Mouse (Mus musculus) G1E (cell line): Measurements from ENCODE around the gene Faf1. TPM values are rescaled to one million over a fixed set of nuclear protein-coding genes. Genes with fewer than 3 reads are reported as not detected.

Experiments
- ATAC-seq: 2 replicates; pipeline ENCODE4 v1.8.0; 2016; ENCODE audit warnings: mild to moderate bottlenecking; ENCODE audit not compliant: insufficient number of reproducible peaks, poor library complexity, low FRiP score, severe bottlenecking; ENCODE audit errors: extremely low read depth
- DNase-seq: peaks from one replicate; pipeline ENCODE4 v3.0.0; 2012; ENCODE audit warnings: low spot score
- H3K27me3 ChIP-seq: 2 replicates; pipeline ENCODE4 v1.6.1; 2012; ENCODE audit warnings: mild to moderate bottlenecking, low read length, inconsistent platforms; ENCODE audit not compliant: insufficient read depth
- H3K36me3 ChIP-seq: replicated peaks from 2 replicates; pipeline ENCODE3; 2012; ENCODE audit warnings: mild to moderate bottlenecking, inconsistent platforms
- H3K4me1 ChIP-seq: 2 replicates; pipeline ENCODE4 v1.6.1; 2012; ENCODE audit warnings: low read depth, low read length, inconsistent platforms, mixed read lengths; ENCODE audit not compliant: insufficient read depth
- H3K4me3 ChIP-seq: 2 replicates; pipeline ENCODE4 v1.5.1; 2012; ENCODE audit warnings: low read depth, mild to moderate bottlenecking, inconsistent platforms, low read length, moderate library complexity, mixed read lengths
- H3K9me3 ChIP-seq: replicated peaks from 2 replicates; pipeline ENCODE4 v1.6.1; 2012; ENCODE audit warnings: inconsistent platforms
- CTCF ChIP-seq: IDR thresholded peaks from 2 replicates; pipeline ENCODE4 v1.5.1; 2012; ENCODE audit warnings: low read depth, low read length, inconsistent platforms, mixed read lengths
- GATA1 ChIP-seq: IDR thresholded peaks from 2 replicates; pipeline ENCODE4 v1.6.1; 2012; ENCODE audit warnings: borderline replicate concordance, low read length, inconsistent platforms, mixed read lengths
- GATA2 ChIP-seq: IDR thresholded peaks from 2 replicates; pipeline ENCODE4 v1.6.1; 2012; ENCODE audit warnings: low read depth, low read length, inconsistent platforms, borderline replicate concordance
- POLR2AphosphoS5 ChIP-seq: IDR thresholded peaks from 2 replicates; pipeline ENCODE4 v1.6.1; 2012; ENCODE audit warnings: low read depth, low read length, inconsistent platforms; ENCODE audit not compliant: insufficient replicate concordance
- TAL1 ChIP-seq: conservative IDR thresholded peaks from 2 replicates; pipeline ENCODE4 v1.6.1; 2012; ENCODE audit warnings: low read depth, low read length, inconsistent platforms, mixed read lengths
- polyA plus RNA-seq: library from polyadenylated mRNA; stranded (reverse); fragments of >175 nt; gene quantifications from 2 replicates; pipeline ENCODE4 v1.2.3, GENCODE M21; 2012
- total RNA-seq, 2 experiments: library from RNA; stranded (forward) in 1 of 2; stranded (reverse) in 1 of 2; fragments of 200-1000 nt in 1 of 2; fragments of >200 nt in 1 of 2; fragmentation: Nextera tagmentation in 1 of 2; gene quantifications; 2 replicates each; pipeline ENCODE4 v1.2.3; 2014 to 2017

The Faf1 gene
- total and polyA plus RNA-seq, 3 experiments = 7.1 to 71.9 (median 65.0) TPM

DNA sequence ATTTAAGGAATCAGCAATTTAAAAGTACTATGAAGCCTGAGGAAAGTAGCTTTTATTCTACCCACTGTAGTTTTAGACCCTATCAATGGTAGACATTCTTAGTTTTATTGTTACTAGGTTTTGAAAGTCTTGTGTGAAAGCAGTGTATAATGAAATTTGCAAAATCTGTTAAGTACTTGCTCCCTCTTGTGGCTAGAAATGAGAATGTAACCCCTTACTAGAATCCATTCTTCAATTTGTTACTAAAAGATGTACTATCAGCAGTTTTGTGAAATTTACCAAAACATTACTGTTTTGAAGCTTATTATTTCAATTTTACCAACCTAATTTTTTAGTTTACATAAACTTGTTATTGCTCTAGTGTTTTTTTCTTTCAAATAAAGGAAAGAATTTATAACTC is 27.2 kb downstream of the Faf1 start:
- Histone ChIP-seq H3K4me1 (peaks cover 15% of the 10 kb centered on the region), H3K4me3 (no peak overlapping the region), H3K36me3 (peaks cover 9% of the 10 kb centered on the region), H3K27me3 (no peaks in the 10 kb centered on the region), H3K9me3 (no peaks in the 10 kb centered on the region)
- no peak for DNase-seq
- TF ChIP-seq CTCF (0 out of 2 replicates have a peak, but pooled peaks have one; percentile 22), GATA1 (no peak)
- no peak for ATAC-seq

DNA sequence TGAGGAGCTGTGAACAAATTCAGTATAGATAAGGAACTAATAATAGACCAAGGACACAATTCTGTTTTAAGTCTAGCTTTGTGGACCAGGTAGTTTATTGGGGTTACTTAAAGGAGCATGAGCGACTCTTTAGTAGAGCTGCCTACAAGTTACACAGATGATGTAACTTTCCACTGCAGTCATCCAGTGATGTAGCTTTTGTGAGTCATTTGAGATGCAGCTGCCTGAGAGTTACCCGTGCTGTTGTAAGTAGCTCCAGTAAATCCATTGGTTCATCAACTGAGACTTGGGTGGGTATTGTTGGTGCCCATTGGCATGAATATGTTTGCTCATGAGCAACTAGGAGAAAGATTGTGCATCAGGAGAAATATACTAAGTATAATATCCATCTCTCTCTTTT is 29.0 kb downstream of the Faf1 start:
- Histone ChIP-seq H3K27me3 (no peaks in the 10 kb centered on the region), H3K4me3 (no peak overlapping the region), H3K9me3 (no peaks in the 10 kb centered on the region), H3K4me1 (peaks cover 21% of the 10 kb centered on the region), H3K36me3 (peaks cover 11% of the 10 kb centered on the region)
- DNase-seq (no peak), ATAC-seq (no peak)
- no peak for TF ChIP-seq TAL1

DNA sequence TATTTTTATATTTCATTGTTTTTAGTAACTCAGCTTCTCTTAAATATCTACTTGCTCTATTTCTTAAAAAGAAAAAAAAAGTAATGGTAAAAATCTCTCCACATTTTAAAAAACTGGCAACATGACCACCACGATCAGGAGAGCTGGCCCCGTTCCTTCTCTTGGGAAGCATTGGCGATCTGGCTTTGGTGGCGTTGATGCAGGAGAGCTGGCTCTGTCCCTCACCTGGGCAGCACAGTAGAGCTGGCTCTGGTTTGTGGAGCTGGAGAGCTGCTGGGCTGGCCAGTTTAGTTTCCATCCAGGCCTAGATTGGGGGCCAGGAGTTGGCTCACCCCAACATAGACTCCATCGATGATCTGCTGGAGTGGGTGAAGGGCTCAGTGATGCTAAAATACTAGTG is 42.9 kb downstream of the Faf1 start:
- Histone ChIP-seq H3K9me3 (no peaks in the 10 kb centered on the region), H3K36me3 (peaks cover 29% of the 10 kb centered on the region), H3K27me3 (no peaks in the 10 kb centered on the region), H3K4me1 (no peaks in the 10 kb centered on the region), H3K4me3 (no peak overlapping the region)
- ATAC-seq (no peak), DNase-seq (no peak)
- no peak for TF ChIP-seq TAL1
- no peak for TF ChIP-seq GATA1
- TF ChIP-seq CTCF = no peak
- no peak for TF ChIP-seq POLR2AphosphoS5
- no peak for TF ChIP-seq GATA2

DNA sequence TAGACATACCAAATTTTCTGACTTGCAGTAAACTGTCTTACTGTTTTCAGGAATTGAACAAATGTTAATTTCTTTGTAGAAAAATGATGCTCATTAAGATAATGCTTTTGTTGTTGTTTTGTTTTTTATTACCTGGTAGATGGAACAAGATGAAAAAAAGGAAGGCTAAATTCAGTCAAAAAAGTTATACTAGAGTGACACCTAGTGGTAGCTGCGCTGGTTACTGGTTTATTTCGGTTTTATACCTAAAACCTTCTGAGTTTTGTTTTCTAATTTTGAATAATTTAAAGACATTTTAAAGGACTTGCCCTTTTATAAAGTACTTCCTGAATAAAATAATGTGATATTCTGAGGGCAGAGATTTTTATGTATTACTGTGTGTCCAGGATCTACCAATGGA is 52.9 kb downstream of the Faf1 start:
- no peak for TF ChIP-seq CTCF
- TF ChIP-seq GATA1 = no peak
- no peak for TF ChIP-seq POLR2AphosphoS5
- TF ChIP-seq TAL1 = no peak
- no peak for ATAC-seq
- H3K36me3 ChIP-seq = peaks cover 20% of the 10 kb centered on the region
- H3K27me3 ChIP-seq = no peaks in the 10 kb centered on the region
- H3K4me1 ChIP-seq = 0 out of 2 replicates have a peak, but pooled peaks cover 3% of the 10 kb centered on the region
- no peak overlapping the region for H3K4me3 ChIP-seq
- no peaks in the 10 kb centered on the region for H3K9me3 ChIP-seq
- DNase-seq = no peak

DNA sequence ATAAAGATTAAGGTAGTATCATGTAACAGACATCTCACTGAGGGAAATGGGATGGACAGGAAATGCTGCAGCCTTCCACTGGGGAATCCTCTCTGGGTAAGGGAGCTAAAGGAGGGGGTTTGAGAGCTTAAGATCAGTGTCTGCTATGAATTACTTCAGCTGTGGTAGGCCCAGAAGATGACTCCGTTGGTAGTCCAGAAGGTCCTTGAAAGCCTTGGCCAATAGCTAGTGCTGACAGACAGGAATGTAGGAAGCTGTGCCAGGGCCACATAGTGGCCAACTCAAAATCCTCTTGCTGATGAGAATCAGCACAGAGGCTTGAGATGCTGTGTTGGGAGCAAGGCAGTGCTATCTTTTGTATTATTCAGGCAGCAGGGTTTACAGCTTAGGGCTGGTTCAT is 59.4 kb downstream of the Faf1 start:
- Histone ChIP-seq H3K27me3 (no peaks in the 10 kb centered on the region), H3K4me3 (no peak overlapping the region), H3K36me3 (peaks cover 20% of the 10 kb centered on the region), H3K9me3 (no peaks in the 10 kb centered on the region), H3K4me1 (no peaks in the 10 kb centered on the region)
- ATAC-seq (no peak), DNase-seq (no peak)
- TF ChIP-seq GATA2 = no peak
- TF ChIP-seq POLR2AphosphoS5 = no peak
- TF ChIP-seq TAL1 = no peak
- no peak for TF ChIP-seq CTCF
- no peak for TF ChIP-seq GATA1

DNA sequence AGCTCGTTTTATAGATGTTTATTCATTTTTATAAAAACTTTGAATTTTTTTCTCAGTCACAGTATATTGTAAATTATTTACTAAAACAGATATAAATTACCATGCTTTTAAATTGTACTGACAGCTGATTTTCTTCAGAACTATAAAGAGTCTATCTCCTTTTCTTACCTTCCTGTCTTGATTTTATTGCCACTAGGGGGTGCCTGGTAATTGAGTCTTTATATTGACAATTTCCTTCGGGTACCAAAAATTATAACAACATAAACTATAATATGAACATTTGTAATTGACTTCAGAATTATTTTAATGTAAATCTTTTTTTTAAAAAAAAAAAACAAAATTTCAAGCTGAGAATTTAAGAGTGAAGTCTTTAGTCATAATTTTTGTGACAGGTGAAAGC is 67.6 kb downstream of the Faf1 start:
- DNase-seq (no peak), ATAC-seq (no peak)
- no peak overlapping the region for H3K4me3 ChIP-seq
- peaks cover 15% of the 10 kb centered on the region for H3K36me3 ChIP-seq
- H3K4me1 ChIP-seq = no peaks in the 10 kb centered on the region
- TF ChIP-seq CTCF (no peak), TAL1 (no peak), POLR2AphosphoS5 (no peak), GATA1 (no peak), GATA2 (no peak)
- H3K27me3 ChIP-seq = no peaks in the 10 kb centered on the region
- no peaks in the 10 kb centered on the region for H3K9me3 ChIP-seq

DNA sequence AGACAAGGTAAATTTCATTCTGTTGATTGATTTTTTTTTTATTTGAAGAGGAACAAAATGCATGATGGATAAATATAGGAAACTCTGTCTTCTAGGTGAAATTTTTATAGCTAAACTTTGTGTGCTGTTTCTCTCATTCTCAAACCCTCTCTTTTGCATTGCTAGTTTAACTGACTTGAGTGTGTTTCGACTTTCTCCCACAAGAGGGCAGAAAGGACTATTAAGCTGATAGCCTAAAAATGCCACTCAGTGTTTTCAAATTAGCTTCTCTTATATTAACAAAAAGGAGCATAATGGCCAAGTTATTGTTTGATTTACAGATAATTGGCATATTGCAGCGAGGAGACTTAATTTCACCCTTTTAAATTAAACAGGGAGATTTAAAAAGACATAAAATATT is 82.6 kb downstream of the Faf1 start:
- H3K4me3 ChIP-seq = no peak overlapping the region
- H3K4me1 ChIP-seq = no peaks in the 10 kb centered on the region
- H3K9me3 ChIP-seq = no peaks in the 10 kb centered on the region
- TF ChIP-seq CTCF = no peak
- TF ChIP-seq TAL1 = no peak
- no peak for TF ChIP-seq GATA2
- no peak for TF ChIP-seq POLR2AphosphoS5
- TF ChIP-seq GATA1 = no peak
- H3K27me3 ChIP-seq = no peaks in the 10 kb centered on the region
- H3K36me3 ChIP-seq = peaks cover 17% of the 10 kb centered on the region
- ATAC-seq (no peak), DNase-seq (no peak)

DNA sequence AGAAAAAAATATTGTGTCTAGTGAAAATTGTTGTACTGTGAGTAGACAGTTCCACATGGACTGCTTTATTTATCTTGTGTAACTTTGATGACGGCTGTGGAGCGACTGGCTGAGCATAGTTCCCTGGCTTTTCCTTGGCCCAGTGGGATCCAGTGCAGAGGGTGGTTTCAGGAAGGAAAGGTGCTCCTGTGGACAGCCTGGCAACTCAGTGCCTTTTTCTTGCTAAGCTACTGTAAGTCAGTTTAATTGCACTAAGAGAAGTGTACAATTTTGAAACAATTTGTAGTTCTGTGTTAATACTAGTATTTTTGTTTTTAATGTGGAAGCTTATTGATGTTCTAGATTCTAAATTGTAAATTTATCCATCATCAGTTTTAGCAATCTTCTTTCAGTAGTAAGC is 83.5 kb downstream of the Faf1 start:
- DNase-seq (no peak), ATAC-seq (no peak)
- Histone ChIP-seq H3K9me3 (no peaks in the 10 kb centered on the region), H3K36me3 (peaks cover 9% of the 10 kb centered on the region), H3K4me1 (no peaks in the 10 kb centered on the region), H3K27me3 (no peaks in the 10 kb centered on the region), H3K4me3 (no peak overlapping the region)
- TF ChIP-seq TAL1 (no peak), CTCF (no peak), GATA2 (no peak), GATA1 (no peak), POLR2AphosphoS5 (no peak)
